Mouse (Mus musculus): ENCODE results near the gene Dcdc2a.

DNA sequence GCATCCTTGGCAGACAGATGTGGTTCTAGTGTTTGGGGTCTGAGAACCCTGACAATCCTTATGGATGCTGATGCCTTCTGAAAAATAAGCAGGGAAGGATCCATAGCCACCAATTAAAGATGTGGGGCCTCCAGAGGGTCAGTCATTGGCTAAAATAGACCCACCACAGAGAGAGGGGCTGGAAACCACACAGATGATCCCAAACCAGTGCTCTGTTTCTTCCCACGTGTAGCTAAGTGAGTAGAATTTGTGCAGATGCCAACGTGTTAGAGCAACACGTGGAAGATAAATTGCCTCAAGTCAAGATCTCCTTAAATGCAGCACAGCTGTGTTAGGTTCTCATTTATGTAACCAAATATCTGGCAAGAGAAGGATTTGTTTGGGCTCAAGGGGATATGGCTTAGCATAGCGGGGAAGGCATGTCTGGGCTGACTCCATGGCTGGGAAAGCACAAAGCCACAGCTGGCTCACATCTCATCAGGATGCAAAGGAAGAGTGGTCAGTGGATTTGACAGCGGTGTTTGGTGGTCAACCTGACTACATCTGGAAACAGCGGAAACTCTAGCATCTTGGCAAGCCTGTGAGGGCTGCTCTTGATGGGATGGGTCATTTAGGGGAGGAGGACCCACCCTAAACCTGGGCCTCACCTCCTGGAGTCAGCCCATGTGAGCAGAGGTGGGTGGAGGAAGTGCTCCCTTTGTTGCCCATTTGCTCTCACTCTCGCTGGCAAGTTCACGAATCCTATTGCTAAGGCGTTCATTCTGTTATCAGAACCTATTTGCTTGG lies 198.9 kb downstream of the Dcdc2a start:
- TF ChIP-seq CTCF (IDR thresholded peaks at IDR 0.05; ENCODE audit: low read depth, low read length), result no peak
- TF ChIP-seq POLR2A (IDR thresholded peaks at IDR 0.05; ENCODE audit: extremely low read depth, insufficient read depth, low read length), result no peak

All from liver, adult 2 months (tissue).